Mouse (Mus musculus) layer of hippocampus, postnatal 14 days (tissue): ENCODE measurements at regions not wholly inside any gene's neighbourhood (a gene's known extent, or its start where the extent isn't known, plus 50 kb on each side); places are given as distances from the start of the nearest gene placed in this dataset.
A peak's percentile ranks its signal among the peaks of the same experiment; 100 is the strongest.

Experiments used
- DNase-seq, 2 experiments: peaks; one replicate each; pipeline ENCODE4 v3.0.0; 2021 to 2022; ENCODE audit warnings: low spot score in 2 of 2, mixed read lengths in 1 of 2

DNA sequence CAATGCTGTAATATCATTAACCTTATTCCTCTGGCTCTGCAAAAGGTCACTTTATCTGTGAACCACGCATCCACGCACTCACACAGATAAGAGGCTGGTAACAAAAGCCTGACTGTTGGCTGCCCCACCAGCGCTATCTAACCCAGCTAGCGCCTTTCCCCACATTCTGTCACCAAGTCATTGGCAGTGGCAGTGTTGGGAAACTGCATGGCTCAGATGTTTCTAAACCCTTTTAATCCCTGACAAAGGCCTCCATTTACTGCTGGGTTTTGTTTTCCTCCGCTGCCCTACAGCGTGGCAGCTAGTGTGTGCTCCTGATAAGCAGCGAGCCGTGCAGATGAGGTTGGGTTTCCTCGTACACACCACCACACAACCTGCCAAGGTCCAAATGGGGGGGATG is 55.7 kb downstream of the Id4 start:
- DNase-seq: no peak

DNA sequence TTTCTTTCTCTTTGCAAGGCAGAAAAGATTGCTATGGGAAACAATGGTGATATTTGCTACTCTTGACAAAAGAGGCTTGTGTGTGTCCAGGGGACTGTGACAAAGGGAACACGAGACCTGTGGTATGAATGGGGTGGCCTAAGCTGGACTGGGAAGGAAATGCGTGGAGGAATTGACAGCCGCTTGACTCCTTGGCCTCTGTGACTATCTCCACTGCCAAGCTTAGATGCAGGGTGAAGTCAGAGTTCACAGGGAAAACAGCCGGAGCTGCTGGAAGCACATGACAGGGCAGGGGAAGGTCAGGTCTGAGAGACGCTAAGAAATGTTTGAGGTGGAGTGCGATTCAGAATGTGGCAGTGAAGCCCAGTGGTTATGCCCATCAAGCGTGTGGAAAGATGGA is 56.4 kb downstream of the Id4 start:
- no peak for DNase-seq

DNA sequence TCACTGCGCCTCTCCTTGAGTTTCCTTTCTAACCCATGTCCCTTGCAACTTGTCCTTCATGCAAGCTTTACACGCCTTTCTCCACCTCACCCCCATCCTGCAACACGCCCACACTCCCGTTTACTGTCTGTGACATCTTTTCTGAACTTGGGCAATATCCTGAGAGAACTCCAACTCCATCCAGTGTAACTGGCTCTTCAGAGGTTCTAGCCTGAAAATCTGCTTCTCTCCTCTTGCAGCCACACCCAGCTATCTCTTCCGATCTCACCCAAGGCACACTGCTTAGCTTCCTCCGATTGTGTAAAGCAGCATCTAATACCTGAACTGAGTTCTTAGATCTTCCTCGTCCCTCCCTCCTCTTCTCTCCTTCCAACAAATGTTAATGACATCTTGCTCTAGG is 58.0 kb downstream of the Id4 start:
- no peak for DNase-seq

DNA sequence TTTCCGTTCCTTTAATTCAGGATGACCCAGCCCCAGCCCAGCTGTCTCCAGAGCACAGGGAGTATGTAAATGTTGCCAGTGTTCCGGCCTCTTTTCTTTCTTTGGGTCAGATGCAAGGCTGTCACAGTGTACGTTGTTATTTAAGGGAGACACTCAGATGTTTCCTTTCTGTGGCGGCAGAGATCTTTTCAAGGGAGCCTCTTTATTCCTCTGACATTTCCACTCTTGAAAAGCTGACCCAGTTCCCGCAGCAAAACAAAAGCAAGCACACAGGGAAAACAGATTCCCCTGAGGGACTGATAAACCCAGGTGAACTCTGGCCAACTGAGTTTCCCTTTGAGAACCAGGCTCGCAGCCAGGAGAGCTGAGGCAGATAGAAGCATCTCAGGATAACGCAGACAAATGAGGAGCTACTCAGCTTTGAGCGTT is 63.3 kb downstream of the Id4 start:
- peak; percentile 11 to 20 for DNase-seq

DNA sequence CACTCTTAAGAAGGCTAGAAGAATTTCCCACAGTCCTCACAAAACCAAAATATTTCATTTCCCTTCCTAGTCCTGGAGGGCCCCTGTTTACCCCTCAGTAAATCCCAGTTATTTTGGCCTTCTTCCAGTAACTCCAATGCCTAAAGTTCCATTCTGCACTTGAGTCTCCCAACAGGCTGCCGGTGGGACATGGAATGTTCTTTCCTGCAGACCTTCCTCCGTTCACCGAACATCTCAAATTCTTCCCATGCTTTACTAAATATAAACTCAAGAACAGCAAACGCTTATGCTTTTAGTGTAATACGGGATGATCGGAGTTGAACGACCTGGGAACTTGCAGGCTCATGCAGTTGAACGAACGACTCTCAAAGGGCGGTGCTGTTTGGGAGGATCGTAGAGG is 69.6 kb downstream of the Id4 start:
- no peak for DNase-seq

DNA sequence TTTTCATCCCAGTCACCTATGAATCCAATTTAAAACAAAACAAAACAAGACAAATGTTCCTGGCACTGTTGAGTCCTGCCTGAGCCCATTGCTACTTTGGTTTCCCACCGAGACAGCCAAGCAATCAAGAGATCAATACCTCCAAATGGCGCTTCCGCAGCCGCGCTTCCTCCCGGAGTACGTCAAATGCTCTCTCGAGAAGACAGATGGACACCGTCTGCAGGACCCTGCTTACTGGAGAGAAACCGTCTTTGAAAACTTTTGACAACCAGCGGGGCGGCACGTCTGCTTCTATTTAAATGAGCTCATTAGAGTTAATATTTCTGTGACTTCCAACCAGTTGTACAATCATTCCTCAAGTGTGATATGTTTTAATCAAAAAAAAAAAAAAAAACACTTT is 75.1 kb downstream of the Id4 start:
- peak in 1 of 2 experiments; percentile 15 for DNase-seq

DNA sequence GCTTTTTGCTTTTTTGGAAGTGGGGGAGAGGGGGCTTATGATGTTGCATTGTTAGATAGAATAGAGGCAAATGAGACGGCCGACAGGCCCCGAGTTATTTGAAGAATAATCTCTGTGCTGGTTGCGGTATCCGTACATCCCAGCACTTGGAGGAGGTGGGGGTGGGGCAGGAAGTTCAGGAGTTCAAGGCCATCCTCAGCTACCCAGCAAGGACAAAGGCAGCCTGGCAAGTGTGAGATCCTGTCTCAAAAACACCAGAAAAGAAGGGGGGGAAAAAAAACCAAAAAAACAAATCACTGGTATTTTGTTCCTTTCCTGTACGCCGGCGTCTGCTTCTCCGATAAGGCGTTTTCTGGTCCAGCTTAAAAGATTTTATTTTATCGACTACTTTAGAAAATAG is 75.6 kb downstream of the Id4 start:
- DNase-seq: no peak

DNA sequence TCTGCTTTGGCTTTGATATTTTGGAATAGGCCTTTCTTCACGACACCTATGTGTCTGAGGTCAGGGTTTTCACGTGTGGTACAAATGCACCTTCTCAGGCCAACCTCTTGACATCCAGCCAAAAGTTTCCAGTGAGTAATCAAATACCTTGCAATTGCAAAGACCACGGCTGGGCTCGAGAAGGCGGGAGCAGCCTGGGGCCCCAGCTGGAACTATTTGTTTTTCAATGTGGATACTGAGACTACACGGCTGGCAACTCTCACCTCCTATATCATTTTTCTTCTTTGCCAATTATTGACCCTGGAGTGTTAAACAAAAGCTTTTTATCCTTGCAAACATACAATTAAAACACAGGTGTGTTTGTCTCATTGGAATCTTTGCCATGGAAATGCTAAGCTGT is 77.5 kb downstream of the Id4 start:
- DNase-seq: no peak

DNA sequence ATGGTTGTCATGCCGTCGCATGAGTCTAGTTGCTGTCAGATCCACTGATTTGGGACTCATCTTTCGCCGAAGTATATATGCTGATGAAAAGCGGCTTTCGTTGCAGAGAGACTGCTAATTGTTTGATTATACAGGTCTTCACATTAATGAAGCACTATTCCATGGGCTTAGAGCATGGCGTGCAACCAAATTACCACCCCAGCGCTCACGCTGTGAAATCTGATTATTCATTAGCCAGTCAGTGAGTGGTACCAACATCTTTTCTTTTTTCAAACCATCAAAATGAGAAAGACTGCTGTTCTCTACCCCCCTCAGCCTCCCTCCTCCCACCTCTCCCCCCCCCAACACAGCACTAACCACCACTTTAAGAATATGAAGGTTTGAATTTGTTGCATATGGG is 89.1 kb downstream of the Id4 start:
- DNase-seq: no peak

DNA sequence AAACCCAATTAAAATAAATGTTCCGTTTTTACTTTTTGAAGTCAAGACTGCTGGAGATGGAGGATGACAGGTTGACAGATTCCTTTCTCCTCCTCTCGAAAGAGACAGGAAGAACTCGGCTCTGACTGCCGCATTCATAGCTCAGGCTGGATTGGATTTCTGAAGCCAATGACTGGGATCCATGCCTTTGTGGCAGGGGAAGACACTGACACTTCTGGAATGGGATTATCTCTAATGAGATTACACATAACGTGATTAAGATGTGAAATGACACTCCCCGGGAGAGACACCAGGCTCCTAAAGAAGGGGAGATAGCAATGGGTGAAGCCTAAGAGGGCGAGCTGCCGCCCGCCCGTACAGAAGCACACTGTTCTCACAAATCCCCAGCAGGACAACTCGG is 89.9 kb downstream of the Id4 start:
- no peak for DNase-seq

DNA sequence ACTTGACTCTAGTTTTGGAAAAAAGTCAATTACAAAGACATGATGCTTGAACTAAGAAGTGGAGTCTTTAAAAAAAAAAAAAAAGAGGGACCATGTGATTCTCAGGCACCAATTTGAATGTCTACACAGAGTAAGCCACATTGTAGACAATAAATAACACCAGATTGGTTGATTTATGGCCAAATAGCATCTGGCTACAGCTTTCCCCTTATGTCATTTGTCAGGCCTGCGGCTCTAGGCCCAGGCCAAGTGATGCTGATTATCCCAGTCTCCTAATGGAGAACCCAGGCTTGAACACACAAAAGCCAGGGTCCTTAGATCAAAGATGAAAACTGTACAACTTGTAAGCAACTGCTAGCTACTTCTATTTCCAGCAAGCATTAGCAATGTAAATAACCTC is 96.1 kb downstream of the Id4 start:
- peak in 1 of 2 experiments; percentile 15 for DNase-seq

DNA sequence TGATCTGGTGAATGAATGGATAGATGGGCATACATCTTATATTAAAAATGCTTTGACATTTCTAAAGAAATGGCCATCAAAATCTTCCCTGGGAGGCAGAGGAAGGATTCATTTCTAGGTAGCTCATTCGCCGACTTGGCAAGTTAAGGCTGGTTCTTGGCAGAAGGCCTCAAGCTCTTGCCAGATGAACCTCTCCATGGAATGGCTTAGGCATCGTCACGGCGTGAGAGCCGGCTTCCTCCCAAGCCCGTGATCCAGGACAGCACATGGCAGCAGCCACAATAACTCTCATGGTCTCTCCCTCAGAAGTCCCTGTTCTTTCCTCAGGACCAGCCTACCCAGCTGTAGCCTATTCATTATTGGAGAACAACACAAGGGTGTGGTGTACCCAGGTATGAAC is 96.6 kb downstream of the Id4 start:
- peak; percentile 14 to 62 for DNase-seq

DNA sequence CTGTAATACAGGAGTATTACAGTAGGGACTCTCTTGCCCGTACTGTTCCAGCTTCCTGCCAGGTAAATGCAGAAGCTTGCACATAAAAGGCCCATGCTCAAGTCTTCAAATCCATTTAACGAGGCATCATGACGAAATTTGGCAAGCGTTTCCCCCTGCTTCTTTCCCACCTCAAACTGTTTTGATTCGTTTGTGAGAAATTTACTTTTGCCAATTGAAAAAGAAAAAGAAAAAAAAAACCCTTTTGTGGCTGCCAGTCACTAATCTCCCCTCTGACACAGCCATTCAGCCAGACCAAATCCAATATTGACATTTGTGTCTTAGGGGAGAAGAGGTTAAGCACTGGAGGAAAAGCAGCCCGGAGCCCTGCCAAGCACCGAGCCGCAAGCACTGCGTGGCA is 110.0 kb downstream of the Id4 start:
- no peak for DNase-seq

DNA sequence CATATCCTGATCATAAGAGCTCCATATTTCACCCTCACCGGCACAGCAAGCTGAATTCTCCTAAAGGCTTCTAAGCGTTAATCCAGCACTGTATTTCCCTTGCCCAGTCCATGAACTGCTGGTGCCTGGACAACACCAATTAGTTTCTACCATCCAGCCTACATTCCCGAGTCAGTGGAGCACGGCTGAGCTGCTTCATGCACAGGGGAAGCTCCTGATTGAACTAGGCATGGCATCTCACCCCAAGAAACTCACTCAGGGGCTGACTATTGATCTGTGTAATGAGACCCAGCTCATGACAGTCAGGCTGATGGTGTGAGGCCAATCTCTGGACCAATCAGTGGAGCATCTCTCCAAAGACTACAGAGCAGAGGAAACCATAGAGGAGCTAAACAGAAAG is 115.4 kb downstream of the Id4 start:
- DNase-seq: no peak

DNA sequence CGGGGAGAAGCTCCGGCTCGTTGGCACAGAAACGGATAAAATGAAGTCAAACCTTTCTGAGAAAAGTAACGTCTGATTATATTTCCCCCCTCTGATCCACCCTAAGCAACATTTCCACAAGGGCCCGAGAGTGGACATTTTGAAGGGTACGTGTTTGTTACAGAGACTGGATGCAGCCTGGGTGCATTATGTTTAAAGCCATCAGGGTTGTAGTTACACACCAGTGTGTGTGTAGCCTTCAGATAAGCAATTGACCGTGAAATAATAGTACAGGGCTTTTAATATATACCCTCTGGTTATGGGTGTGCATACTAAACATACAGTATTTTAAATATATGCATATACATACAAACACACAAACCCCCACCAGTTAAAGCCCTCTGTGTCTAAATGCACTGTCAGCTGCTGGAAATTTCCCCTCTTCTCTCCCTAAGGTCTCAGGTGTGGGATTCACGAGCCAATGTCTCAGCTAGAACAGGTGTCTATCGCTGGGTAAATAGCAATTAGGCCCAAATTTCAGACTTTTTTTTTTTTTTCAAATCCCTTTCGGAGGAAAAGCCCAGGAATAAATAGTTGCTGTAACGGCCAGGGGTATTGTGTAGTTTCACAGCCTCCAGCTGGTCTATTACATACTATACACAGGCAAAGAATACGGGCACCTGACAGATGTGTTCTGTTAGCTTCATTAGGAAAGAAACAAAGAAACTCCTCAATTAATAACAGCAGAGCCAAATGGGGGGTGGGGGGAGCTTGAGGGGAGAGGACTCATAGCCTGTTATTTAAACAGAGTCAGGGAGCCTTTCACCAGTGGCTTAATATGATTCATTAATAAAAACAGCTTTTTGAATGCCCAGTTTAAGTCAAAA is 122.8 kb downstream of the Id4 start:
- DNase-seq: no peak

DNA sequence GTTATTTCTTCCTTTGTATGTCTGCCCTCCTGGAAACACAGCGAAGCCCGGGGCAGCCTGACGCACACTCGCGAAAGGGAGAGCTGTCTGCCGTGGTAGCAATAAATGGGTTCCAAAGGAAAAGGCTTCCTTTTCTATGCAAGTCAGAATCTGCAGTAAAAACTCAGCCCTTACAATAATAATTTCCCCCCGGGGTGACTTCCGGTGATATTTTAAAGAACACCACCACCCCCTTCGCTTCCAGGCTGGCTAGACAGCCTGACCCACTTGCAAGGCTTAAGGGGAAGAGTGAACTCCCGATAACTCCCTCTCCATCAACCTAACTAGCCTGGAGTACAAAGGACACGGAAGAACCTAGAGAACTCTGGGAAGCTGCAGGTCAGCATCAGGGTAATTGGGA is 123.9 kb downstream of the Id4 start:
- DNase-seq: no peak

DNA sequence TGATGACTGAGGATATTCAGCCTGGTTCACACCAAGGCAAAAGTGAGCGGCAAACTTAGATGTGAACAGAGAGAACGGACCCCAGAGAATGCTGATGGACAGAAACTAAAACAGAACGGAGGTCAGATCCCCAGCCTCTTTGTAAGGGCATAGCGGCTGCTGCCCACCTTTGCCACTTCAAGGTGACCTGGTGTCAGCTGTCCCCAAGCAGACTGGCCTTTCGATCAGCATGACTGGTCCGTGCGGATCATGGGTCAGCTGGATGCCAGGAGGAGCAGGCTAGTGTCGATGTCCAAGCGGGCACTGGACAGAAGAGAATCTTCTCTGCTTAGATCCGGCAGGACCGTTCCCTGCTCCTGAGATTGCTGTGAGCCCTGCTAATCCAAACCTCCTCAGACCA is 122.1 kb downstream of the Zfp169 start:
- no peak for DNase-seq

DNA sequence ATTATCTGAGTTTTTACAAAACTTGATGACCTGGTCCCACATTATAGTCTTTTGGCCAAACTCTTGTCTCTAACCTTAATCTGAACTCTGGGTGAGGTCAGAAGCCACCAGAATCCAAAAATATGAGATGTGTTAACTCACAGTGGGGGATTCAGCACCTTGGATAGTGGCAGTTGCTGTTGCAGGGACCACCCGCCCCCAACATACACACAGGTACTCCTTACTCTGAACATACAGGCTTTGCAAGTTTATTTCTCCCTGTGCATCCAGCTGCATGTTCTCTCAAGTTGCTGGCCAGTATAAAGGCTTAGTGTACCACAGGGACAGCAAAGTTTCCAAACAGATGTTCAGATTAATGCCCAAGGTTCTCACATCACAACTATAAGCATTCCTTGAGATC is 115.5 kb downstream of the Zfp169 start:
- DNase-seq: no peak

DNA sequence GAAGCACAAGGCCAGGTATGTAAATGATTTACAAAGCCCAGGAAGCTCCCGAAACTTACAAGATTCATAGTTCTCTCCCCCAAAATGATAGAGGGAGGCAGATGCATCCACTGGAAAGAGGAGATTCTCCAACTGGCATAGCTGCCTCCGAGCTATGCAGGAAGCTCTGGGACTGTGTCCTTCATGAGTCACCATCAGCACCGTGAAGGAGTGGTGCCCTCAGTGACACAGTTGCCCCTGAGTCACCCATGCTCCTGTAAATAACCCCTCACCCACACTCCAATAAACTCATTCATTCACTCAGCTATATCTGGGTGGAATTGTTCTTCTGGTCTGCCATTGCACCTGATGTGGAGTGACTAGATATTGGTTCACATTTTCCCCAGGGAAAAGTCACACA is 114.6 kb downstream of the Zfp169 start:
- no peak for DNase-seq

DNA sequence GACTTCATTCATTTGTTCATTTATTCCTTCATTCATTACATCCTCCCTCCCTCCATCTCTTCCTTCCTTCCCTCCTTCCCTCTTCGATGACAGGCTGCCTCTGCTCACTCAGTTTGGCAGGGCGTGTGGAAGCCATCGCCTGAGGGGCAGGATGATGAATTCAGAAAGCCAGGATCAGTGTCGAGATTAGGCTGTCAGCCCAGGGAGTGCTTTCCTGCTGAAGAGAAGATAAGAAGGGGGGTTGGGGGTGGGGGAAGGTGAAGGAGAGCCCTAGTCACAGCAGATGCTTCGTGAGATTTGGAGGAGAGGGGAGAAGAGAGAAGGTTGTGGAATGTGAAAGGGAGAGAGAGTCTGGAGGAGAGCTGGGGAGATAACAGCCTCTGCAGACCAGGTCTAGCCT is 110.9 kb downstream of the Zfp169 start:
- DNase-seq: no peak

DNA sequence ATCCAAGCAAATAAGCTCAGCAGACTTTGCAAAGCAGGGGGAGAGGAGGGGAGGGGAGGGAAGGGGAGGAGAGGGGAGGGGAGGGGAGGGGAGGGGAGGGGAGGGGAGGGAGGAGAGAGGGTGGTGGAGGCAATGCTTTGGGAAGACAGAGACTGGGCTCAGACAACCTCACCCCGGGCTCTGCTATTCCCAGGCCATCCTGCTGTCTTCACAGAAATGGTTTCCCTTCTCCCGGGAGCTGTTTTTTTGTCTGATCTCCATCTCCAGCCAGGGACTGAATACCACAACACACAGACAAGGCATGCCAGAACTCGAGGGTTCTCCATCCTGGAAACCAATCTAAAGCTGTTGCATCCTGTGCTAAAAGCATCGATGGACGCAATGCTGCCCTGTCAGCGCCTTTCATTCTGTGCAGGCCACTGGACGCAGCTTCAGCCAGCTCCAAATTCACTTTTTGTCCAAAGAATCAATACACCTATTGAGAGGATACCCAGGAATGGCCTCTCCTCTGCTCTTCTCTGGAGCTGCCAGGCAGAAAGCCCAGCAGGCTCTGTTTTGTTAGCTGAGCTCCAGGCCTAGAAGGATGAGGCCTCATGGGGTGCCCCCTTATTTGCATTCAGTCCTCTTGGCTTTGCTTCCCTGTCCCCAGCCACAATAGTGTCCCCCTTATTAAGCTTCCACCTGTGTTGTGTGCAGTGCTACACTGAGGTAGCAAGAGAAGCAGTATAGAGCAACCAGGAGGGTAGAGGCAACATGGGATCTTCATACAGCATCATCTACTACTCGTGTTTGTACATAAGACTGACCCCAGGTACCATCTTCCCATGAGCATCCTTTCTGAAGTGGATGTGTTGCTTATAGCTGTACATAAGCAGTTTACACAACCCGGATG is 90.6 kb downstream of the Zfp169 start:
- peak in 1 of 2 experiments; percentile 5 for DNase-seq

DNA sequence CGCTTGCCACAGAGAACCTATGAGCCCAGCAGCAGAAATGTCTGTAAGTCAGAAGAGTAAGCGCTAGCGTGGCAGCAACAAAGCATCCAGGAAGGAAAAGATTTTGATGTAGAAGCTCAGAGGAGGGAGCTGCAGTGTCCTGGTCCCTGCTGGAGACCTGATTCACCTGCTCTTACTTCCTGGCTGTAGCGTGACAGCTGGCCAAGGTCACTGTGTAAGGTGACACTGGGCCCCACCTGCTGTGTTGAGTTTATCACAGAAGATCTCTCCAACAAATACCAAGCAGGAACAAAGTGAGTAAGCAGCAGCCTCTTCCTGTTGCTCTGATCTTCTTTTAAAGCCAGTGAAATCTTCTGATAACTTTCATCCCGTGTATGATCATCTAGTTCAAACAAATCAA is 86.4 kb downstream of the Zfp169 start:
- no peak for DNase-seq
